Mouse (Mus musculus) lung, postnatal 10 days (tissue): ENCODE data around the gene Dirc2.

ENCODE experiments used
- DNase-seq: peaks from one replicate; pipeline ENCODE4 v3.0.0; 2021

The Dirc2 gene

GRCm38 (mm10) chr16:35771606-35772005, 2.5 kb upstream of the Dirc2 start:
- no peak for DNase-seq

DNA sequence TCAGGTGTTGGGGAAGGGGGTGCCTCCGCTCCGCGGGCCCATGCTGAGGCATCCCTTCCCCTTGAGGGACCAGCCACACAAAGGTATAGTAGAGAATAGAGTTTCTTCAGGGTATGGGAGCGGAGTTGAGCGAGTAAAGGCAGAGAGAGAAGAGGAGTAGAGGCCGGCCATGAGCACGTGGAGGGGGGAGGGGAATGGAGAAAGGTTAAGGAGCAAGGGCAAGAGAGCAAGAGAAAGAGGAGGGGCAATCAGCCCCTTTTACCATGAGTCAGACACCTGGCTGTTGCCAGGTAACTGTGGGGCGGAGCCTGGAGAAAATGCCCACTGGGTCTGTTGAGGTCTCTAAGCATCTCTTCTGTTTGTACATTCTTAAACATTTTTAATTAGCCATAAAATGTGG, 2.0 kb upstream of the Dirc2 start:
- no peak for DNase-seq

DNA sequence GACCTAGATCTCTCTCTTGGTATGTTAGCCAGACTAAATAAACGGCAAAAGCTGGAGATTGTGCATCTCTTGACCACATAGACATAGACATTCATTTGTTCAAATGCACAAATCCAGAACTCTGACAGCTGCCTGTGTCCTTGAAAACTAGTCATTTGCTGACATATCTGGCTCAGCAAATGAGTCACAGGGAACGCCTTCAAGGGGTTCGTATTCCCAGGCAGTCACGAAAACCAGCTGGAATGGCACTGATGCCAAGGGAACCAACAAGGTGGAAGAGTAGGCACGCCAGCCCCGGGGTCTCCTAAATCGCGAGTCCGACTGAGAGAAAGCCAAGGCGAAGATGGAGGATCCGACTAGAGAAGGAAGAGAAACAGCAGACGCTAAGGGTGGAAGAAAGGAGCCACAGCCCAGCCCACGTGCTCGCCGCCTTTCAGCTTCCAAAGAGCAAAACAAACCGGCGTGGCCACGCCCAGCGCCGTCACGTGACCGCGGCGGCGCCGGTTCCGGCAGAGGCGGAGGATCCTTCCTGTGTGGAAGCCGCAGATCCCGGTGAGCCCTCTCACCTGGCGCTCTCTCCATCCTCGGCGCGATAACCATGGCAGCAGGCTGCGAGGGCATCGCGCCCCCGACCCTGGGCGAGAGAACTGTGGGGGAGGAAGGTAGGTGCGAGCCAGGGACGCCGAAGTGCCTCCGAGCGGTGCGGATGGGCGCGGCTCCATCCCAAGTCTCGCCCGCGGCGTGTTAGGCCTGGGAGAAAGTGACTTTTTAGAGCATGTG, 912 bp upstream of the Dirc2 start, which contains the start of gene Hspbap1:
TSS of gene Hspbap1 (plus strand) at position 498 of the 780 bp plus-strand sequence.
- DNase-seq, result peak; percentile 95

DNA sequence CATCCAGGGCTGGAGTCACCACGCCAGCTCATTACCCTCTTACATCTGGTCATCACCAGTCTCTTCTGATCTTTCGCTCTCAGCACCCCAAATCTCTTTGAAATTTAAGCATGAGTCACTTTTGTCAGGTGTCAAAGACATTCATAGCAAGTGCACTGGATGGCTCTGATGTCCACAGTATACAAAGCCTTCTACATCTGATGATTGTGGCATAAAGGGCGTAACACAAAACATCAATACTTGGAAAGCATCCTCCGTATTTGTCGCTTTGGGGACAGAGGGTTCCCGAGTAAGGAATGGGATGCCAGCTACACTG, 729 bp downstream of the Dirc2 start:
- no peak for DNase-seq

GRCm38 (mm10) chr16:35766366-35766765, 2.8 kb downstream of the Dirc2 start:
- no peak for DNase-seq

DNA sequence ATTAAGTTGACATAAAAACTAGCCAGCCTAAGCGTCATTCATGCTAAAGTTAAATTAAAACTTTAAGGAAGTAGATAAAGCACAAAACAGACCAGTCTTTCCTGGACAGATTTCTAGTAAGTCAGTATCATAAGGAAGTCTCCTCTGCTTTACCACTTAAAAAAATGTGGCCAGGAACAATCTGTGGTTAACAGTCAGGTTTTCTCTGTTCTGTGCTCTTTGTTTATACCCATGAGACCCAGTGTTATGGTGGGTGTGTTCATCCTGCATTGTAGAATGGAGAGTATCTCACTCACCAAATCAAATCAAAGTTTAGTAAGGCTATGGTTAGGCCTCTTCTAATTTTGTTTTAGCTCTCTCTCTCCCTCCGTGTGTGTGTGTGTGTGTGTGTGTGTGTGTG, 3.7 kb downstream of the Dirc2 start:
- DNase-seq, result no peak

GRCm38 (mm10) chr16:35764941-35765340, 4.2 kb downstream of the Dirc2 start:
- no peak for DNase-seq

DNA sequence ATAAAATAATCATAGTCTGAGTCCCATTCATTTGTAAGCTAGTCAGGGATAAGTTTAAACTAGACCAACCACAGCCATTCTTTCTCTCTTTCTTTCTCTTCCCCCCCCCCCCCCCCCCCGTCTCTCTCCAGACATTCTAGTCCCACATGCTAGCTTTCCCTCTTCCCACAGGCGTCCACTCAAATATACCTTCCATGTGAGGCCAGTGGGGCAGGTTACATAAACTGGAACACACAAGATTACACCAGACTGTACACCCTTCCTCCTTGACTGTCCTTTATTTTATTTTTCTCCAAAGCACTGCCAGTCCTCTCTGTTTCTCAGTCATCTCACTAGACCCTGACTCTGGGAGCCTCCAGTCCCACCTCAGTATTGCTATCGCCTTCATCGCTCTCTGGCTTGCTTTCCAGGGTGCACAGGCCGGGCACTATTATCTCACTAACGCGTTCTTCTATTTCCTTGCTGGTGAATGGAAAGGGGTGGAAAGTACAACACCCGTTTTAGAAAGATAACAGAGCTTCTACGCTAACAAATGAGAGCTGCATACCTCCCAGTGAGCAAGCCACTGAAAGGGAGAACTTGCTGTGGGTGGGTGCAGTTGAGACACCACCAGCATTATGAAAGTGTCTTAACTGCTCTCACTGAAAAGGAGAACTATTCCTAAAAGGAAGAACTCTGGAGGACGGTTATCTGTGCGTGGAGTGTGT, 5.4 kb downstream of the Dirc2 start:
- DNase-seq, result no peak

- no peak for DNase-seq
Observed at GRCm38 (mm10) chr16:35759401-35759800, 9.8 kb downstream of the Dirc2 start.

- no peak for DNase-seq
Observed at GRCm38 (mm10) chr16:35756697-35757096, 12.5 kb downstream of the Dirc2 start.

DNA sequence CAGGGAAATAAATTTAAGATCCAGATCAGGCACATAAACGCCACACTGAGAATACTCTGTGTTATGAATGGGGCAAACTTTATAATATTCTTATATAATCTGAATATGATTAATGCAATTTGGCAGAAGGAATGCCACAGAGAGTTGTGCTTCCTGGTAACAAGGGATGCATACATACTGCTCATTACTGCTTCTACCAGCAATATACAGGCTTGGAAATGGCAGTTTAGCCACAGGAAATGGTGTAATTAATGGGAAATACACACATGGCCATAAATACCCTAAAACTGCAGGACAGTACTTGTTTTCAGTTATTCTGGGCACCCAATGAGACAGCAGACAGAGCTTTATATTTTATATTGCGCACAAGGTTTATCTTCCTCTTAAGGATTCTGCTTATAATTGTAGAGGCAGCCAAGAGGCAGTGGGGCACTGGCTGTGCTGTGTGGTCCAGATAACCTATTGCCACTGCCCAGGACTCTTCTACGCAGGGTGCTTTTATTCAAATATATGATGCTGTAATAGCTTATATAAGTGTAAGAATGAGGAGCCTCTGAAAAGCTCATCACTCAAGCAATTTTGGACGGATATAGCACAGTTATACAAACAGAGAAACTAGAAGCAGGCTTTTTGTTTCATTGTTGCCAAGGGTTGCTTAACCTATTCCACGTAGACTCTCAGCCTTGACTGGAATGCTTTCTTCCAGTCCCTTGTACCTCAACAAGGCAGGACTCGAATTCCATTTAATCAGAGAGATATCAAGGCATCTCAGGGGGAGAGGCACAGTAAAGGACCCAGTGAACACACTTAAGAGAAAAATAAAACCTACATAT, 13.4 kb downstream of the Dirc2 start:
- no peak for DNase-seq

DNA sequence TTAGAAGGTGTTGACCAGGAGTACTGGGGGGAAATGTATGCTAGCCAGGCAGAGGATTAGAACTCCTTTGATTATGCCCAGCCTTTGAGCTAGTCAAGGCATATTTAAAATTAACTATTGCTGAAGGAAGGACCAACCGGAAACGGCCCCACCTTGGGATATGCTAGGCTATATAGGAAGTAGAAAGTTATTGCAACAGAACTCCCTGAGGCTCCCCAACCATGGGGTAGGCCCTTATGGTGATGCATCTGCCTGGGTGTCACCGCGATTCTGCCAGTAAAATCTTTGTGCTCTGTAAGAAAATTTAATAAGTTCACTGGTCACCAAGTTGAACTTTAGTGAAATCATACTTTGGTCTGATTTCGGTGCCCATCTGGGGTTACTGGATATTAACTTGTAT, 15.2 kb downstream of the Dirc2 start:
- no peak for DNase-seq

GRCm38 (mm10) chr16:35751841-35752240, 17.3 kb downstream of the Dirc2 start:
- no peak for DNase-seq

GRCm38 (mm10) chr16:35749385-35749784, 19.8 kb downstream of the Dirc2 start:
- no peak for DNase-seq

GRCm38 (mm10) chr16:35748237-35748603, 20.9 kb downstream of the Dirc2 start:
- DNase-seq, result no peak

DNA sequence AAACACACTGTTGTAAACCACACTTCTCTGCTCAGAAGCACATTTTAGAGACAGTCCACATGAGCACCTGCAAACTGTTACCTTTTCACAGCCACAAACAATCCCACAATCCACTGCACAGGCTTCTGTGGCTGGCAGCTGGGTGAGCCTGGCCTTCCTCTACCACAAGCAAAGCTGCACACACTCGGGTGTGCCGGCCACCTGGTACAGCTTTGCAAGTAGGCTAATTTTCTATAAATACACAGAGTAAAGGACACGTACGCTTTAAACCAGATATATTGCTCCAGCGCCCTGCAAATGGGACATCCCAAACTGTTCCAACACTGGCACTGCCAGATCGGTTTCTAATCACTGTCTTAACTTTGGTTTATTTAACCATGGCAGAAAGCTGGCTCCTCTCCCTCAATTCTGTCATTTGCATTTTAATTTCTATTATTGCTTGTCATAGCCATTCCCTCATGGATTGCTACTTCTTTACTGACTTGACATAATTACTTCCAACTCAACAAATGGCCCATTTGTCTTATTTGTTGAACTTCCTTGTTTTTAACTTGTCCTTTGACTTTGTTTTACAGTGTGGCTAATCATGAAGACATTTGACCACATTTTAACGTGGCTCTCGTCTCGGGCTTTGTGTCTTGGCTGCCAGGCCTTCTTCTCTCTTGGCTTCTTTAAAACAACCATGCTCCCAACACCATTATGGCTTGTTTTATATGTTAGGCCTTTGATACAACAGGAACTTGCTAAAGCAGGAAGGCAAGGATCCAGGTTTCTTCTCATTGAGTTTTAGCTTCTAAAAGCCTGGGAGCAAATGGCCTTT, 21.5 kb downstream of the Dirc2 start:
- no peak for DNase-seq

DNA sequence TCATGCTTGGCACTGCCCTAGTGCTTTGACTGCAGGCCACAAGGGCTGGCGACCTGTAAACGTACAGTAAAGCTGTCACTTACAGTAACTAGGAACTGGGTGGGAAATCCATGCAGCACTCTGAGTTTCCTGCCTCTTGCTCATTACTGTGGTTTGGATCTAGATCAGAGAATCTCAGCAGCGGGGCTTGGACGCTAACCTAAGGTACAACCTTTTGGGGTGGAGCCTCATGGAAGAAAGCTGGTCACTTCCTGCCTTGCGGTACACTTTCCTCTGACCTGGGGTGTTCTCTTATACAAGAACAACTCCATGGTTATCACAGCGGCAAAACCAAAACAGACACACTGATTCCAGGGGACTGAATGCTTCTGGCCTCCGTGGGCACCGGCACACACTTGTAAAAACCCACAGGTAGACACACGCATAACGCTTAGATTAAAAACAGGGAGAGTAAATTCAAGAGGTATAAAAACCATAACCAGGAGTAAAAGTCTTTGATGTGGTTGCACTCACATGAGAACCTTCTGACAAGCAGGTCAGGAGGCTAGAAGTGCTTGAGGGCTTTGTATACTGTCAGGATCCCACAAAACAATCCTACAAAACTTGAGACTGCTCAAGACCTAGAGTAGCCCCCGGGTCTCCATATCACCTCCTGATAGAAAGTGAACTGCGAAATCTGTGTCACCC, 26.8 kb downstream of the Dirc2 start:
- no peak for DNase-seq

DNA sequence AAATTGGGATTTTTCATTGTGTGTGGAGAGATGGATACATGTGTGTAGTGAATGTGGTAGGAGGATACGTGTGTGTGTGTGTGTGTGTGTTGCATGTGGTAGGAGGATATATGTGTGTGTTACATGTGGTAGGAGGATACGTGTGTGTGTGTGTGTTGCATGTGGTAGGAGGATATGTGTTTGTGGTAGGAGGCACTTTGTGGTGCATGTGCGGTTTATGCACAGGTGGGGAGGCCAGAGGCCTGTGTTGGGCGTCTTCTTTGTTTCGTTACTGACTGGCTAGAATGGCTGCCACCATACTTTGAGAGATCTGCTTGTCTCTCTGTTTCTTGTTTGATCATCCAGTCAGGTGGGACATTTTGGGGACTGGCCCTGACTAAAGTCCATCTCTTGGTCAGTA, 27.5 kb downstream of the Dirc2 start:
- DNase-seq, result no peak

GRCm38 (mm10) chr16:35740943-35741342, 28.2 kb downstream of the Dirc2 start:
- DNase-seq, result no peak

GRCm38 (mm10) chr16:35740357-35740756, 28.8 kb downstream of the Dirc2 start:
- DNase-seq, result no peak

DNA sequence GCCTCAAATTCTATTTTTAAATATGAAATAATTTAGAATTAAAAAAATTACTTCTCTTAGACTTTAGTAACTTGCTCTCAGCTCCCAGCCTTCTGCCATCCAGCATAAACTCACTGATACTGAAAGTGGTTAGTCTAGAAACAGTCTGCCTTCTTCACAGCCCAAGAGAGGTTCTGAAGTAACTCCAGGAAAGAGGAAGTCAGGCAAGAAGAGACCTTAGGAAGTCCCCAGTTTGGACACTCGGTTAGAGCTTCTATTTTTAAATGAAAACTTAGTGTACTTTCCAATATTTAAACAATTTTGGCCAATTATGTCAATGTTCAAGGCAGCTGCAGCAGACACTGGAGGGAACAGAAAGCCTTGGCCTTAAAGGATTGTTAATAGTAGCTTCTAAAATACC, 29.6 kb downstream of the Dirc2 start:
- DNase-seq, result no peak

DNA sequence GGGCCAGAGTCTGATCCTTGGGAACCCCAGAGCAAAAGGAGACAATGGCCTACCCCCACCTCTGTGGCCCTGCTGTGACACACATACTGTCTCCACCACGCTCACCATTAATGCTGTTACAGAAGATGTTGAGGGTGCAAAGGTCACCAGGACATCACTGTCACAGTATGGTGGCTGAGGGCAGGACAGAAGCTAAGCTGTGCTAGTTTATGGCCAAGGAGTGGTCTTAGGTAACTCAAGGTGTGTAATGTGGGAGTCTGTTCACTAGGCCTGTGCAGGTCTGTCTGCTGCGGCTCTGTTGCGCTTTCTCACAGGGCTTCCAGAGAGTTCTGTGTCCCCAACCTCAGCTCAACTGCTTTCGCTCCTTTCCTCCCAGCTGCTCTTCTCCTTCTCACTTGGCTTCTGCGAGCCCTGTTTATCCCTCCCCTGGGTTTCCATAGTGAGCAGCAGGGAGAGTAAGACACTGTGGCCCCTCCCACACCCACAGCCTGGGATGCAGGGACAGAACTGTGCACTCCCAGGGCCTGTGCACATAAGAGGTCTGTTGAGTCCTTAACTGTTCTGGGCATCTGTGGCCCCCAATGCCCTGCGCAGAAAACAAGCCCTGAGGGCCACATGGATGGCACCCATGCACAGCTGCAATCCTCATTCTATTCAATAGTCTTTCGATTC, 30.9 kb downstream of the Dirc2 start:
- DNase-seq, result peak; percentile 18
